Mouse (Mus musculus) urinary bladder, adult 2 months (tissue): ENCODE data around the gene Shc4. TPM values are rescaled to one million over a fixed set of nuclear protein-coding genes. Genes with fewer than 3 reads are reported as not detected.
A peak's percentile ranks its signal among the peaks of the same experiment; 100 is the strongest.

Source experiments
- DNase-seq: peaks from one replicate; pipeline ENCODE4 v3.0.0; 2022; ENCODE audit warnings: low spot score
- polyA plus RNA-seq: library from polyadenylated mRNA; depleted of rRNA; stranded (reverse); fragments of >200 nt; gene quantifications from 2 replicates; pipeline ENCODE4 v1.2.3, GENCODE M21; 2012; rRNA removed

The Shc4 gene
- 0.32 and 0.53 TPM in 2 replicates for polyA plus RNA-seq

DNA sequence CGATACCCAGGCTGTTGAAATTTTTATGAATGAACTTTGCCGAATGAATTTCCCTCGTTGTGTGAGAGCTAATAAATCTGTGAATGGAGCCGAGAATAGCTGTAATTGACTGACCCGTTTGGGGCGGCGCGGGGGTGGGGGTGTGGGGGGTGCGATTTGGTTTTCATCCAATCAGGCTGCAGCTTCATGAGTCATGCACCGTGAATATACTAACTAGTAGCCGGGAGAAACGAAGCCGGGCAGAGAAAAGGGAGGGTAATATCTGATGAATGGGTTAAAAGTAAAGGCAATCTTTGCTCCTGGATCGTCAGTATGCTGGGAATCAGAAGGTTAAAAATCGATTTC is at the start of gene Shc4:
Gene Shc4, minus strand, starts transcription at position 63 of the 345 bp plus-strand sequence.
- no peak for DNase-seq

DNA sequence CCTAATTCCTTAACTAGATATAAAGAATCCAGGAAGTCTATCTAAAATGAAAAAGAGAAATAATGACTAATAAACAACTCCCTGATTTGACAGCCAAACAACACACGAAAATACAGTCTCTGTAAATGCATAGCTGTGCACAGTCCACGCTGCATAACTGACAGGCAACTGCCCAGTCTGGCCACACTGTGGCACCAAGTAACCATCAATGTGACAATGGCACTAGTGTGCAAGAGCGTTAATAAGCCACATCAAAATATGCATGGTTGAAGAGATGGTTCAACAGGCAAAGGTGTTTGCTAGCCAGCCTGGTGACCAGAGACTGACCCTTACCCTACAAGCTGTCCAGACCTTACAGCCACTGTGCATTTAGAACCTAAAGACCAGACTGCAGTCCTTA is 41.1 kb upstream of the Shc4 start:
- DNase-seq: no peak

DNA sequence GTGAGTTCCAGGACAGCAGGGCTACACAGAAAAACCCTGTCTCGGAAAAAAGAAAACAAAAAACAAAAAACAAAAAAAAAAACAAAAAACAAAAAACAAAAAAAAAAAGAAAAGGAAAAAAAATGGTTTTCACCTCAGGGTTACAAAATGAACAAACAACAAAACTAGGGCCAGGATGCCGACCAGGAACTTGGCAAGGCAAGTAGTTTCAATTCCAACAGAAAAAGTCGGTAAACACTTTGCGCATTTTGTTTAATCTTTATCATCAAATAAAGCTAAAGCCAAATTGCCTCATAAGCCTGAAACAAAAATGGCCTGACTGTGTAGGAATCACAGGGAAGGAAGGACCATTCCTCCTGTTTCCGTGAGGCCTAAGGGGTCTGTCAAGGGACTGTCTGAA is 40.6 kb upstream of the Shc4 start:
- DNase-seq: no peak

DNA sequence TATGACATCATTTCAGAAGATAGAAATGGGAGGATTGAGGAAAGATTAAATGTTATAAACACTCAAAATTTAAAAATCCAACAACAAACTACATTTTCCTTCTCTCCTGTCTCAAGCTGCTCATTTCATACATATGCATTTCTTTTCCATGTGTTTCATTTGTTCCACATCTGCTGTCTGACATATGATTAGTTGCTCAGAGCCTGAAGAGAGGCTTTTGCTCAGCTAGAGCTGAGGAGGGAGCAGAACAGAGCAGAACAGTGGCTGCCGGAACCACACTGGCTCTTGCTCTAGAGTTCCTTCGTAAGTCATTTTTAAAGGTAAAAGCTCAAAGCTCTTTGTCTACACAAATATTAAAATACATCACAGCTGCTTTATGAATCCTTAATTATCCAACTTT is 25.4 kb upstream of the Shc4 start:
- no peak for DNase-seq

DNA sequence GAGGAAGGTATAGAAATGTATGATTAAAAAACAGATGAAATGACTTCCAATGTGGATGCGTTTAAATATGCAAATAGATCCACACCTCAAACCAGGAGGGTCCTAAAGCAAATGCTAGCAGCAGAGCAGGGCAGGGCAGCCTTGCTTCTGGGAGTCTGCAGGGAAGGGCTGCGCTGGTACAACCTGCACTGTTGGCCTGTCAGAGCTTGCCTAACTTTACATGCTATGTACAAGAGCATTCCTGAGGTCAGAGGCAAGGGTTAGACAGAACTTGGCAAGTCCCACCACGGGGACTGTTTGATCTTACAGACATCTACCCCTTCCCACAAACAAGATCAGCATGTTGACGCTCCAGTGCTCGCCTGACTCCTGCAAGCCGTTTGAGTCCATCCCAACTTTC is 15.4 kb upstream of the Shc4 start:
- no peak for DNase-seq

DNA sequence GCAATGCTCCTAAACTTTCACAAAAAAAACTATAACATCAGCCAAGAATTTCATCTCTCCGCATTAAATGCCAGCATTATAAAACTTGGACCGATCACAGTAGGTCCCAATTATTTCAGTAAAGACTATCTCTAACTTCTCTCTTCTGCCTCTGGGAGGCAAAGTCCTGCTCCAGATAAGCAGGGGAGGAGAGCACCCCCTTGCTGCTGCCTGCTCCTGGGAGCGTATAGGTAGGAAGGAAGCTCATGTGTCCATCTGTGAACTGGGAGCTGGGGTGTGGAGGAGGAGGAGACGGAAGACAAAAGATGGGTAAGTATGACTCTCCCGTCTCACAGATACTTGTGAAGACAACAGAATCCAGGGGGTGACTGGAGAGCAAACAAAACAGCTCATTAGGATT is 14.8 kb upstream of the Shc4 start:
- no peak for DNase-seq

DNA sequence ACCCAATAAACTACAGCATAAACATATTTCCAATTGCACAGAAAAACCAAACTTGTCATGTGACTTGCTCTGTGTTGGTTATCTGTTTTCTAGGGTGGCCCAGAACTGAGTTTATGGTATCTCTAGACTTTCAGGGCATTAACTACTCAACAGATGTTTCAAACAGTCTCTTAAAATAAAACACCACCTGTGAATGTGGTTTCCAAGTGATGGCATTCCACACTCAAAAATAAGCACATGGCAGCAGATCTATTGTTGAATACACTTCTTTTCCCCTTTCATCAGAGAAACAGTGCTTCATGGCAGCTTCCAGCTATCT is 12.0 kb upstream of the Shc4 start:
- no peak for DNase-seq

DNA sequence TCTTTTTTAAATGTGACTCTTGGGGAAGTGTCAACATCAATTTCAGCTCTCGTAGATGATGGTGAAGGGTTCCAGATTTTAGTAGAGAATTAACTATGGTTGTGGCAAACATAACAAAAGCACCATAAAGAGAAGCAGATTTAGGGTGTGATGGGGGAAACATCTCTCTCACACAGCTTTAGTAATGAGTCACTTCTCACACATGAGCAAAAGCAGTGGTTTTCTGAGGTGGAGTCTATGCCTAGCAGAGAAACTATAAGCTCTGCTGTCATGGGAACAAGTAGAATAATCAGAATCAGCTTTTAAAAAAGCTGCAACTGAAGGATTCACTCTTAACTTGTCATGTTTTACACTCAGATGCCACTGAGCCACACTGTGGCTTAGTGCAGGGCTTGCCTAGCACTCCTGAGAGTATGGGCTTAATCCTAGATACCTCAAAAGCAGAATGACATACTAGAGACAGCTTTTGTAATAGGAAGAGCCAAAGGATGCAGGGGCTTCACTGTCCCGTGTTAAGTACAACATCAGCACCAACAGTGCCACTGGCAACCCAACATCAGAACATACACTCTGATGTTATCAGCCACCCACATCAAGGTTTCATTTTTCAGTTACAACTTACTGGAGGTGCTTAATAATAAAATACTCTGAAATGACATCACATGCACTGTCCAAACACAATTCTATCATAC is 11.5 kb upstream of the Shc4 start:
- DNase-seq: no peak

DNA sequence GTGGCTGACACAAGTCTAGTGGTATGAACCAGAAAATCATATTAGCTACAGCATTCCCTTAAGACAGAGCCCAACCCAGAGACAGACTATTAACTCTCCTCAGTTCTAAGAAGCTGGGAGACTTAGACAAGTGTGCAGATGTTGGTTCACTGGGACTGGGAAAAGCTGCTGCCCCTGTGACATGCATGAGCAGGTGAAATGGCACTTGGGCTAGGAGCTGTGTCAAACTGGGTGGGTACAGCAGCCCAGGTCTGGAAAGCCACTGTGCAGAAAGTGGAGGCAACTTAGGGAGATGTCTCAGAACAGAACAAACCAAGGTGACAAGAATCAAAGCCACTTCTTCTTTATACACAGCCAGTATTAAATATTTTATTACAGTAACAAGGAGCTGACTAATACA is 10.8 kb upstream of the Shc4 start:
- DNase-seq: no peak

DNA sequence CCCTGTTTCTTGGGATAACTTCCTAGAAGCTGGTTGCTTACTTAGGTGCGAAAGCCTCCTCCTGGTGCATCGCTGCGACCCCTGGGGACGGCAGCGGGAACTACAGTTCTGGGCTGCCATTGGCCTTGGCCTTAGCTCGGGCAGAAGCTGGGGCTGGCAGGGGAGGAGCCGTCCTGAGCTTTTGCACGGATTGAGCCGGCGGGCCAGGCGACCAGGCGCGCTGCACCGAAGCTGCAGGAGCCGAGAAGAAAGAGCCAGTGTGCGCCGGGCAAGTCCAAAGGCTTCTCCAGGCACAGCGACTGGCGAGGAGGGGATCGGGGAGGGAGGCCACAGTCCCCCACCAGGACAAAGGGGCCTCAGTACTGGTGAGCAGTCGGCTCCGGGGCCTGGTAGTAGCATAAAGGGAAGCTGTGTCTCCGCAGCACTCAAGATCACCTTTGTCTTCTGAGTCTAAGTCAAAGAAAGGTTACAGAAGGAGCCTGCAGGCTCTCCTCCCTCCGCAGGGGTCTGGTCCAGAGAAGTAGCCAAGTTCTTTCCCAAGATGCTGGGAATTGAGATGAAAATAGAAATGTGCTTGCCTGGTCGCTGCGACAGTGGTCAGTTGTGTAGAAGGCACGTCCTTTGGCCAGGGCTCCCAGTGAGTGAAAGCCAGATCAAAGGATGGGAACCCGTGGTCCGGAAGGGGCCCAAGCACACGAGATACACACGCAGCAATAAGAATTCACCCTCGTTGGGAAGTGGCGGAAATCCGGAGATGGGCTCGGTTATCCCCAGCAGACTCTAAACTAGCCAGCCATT is 8.0 kb upstream of the Shc4 start:
- DNase-seq: peak; percentile 92

DNA sequence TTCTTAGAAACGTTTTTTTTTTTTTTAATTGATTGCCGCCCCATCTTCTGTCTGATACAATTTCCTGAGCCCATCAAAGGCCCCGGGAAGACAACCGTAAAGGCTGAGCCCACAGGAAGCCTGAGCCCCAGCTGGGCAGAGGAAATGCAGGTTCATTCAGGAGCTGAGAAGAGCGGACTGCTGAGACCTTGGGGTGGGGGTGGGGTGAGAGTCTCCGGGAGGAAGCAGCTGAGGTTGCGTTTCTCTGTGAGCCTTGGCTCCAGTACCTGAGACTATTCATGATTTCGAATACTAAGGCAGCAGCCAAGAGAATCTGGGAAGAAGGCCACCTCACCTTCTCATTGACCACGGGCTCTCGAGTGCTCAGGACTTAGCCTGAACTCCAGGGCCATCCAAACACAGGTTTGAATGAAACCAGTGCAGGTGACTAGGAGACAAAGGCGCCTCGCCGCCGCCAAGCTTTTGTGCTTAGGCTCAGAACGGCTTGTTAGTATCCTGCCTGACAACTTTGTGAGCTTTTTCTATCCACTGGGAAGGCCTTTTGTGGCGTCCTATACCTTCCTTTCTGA is 682 bp upstream of the Shc4 start:
- DNase-seq: no peak

DNA sequence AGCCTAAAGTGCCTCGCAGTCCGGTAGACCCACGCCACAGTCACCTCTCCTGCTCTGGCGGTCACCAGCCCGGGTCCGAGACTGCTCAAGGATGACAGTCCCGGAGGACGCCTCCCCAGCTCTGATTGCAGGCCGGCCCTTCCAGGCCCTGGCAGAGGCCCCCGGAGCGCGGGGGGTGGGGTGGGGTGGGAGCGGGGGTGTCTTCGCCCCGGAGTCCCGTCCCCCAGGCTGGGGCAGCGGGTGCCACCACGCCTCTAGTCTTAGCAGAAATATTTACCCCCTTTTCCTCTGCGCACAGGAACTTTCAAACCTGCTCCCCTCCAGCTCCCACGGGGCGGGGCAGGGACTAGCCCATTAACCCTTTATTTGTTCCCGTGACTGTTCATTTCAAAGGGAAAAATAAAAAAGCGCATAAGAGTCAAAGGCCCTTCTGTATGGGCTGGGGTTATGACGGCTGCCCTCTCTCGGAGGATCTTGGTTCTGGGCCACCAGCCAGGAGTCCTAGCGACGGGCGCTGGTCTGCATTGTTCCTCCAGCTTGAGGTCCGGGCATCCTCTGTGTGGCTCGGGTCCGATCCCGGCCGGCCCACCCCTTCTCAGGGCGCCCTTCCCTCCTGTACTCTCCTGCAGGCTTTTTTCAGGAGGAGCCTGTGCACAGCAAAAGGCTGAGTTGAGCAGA is 401 bp downstream of the Shc4 start:
- no peak for DNase-seq

DNA sequence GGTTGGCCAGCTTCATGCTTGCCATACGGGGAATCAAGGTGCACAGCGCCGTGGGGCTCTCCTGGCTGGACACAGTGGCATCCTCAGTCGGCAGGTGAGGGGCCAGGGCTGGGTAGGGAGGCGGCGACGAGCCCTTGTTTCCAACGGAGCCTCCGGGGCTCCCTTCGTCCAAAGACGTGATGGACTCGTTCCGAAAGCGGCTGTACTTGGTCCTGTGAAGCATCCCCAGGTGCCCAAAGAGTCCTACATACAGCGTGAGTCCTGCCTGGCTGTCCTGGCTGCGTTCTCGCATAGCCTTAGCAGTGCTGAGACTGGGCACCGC is 901 bp downstream of the Shc4 start:
- no peak for DNase-seq

DNA sequence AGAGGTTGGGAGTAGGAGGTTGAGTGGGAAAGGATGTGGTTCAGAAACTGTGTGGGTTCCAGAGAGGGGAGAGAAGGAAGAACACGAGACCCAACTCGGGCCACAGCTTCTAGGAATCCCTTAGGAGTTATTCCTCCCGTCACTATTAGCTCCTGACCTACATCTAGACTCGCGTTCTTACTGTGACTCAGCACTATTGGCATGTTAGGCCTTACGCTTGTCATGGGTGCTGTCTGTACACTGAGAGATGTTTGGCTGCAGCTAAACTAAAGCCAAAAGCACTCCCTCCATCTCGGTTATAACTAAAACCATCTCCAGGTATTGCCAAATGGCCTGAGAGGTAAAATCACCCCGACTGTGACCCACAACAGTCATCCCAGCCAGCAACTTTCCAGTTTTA is 7.3 kb downstream of the Shc4 start:
- DNase-seq: no peak

DNA sequence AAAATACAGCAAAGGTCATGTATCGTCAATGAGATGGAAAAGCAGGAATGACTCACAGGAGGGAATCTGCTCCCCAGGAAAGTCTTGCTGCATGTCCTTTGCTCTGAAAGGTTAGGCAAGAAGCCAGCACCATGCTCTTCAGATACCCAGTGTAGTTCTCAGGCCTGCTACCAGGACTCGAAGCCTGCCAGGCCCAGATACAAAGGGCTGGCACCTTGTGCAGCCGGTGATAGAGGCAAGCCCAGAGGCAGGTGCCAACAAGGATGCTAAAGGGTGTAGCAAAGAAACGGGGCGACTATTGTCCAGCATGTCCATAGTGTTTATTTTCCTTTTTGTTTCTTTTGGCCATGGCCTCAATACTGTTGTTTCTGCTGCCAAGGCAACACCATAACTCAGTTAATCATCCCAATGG is 17.4 kb downstream of the Shc4 start:
- DNase-seq: no peak

DNA sequence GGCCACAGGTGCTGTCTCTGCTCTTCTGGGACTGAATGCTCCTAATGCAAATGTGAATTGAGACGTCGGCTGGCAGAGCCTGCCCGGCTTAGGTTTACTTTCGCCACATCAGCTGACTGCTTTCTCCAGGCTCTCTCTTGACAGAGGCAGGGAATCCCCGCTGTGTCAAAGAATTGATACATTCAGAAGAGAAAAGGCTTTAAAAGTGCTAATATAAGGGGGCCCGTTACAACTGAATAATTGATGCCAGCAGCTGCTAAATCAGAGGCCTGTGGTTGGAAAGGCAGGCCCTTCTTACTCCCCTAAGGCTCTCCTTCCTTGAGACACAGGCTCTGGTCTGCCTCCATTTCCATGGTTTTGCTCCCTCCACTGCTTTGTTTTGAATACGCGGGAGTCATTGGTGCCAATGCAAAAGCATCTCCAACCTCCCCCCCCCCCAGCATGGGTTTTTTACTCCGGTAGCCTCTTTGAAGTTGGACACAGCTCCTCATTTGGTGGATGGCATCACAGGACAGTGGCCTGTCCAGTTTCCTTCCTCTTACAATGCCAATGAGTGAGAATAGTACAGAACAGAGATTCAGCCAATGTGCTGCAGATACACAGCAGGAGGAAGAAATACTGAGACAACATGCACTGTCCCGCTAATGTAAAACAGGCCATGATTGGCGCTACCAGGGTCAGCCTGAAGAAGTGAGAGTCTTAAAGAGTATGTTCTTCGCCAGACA is 18.9 kb downstream of the Shc4 start:
- no peak for DNase-seq

DNA sequence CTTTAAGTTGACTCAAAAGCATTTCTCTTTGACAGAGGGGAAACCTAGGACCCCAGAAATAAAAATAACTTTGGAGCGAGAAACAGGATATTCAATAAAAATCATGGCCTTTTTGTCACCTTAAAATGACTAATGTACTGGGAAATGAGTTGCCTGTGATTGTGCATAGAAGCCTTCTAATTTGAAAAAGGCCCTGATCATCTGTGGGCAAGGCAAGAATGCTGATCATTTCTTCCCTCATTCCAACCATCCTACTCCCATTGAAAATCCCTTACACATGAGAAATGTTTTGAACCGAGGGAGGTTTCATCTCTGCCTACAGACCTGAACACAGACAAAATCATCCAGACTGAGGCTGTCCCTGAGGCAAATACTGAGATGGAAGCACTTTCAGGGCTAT is 21.1 kb downstream of the Shc4 start:
- no peak for DNase-seq

DNA sequence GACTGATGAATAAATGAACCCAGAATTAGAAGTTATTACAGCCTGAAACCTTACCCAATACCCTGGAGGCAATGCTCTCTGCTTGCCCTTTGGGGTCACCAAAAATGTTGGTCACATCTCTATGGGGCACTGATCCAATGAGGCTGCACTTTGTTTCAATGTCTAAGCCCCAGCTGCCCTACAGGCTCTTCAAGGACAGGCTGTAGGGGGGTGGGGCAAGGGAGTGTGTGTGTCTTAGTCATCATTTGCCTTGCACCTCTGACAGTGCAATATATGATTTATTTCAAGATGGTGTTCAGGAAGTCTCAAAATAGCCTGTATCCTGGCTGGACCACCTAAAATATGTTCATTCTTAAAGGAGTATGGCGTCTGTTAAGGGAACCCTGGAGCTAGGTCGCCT is 22.3 kb downstream of the Shc4 start:
- no peak for DNase-seq

DNA sequence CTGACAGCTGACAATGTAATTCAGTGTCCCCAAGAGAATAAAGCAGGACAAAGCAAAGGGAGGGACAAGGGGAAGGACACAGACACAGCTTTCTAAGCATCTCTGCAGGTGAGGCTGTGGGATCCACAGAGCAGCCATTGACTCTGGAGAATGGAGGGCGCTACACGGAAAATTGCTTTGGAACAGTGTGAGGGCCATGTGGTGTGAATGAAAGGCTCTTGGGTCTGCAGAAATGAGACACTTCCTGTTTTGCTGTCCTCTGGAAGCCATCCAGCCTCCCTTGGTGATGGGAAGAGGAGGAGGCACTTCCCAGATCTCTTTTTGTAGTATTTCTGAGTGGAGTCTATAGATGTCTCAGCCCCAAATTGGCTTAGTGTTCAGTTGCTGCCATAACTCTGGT is 27.7 kb downstream of the Shc4 start:
- no peak for DNase-seq

DNA sequence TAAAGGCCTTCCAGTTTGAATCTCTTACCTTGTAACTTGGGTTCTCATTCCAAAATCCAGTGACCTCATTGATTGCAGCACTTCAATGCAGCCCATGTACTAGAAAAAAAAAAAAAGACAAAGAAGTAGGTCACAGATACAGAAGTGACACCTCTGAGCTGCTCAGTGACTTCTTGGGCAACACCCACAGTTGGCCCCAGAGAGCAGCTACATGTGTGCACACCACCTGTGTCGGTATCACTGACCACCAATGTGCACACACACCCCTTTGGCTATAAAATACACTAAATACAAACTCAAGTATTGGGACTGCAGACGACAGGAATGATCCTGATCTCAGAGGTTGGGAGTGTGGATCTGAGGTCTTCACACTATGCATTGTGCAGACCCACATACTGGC is 29.1 kb downstream of the Shc4 start:
- no peak for DNase-seq

DNA sequence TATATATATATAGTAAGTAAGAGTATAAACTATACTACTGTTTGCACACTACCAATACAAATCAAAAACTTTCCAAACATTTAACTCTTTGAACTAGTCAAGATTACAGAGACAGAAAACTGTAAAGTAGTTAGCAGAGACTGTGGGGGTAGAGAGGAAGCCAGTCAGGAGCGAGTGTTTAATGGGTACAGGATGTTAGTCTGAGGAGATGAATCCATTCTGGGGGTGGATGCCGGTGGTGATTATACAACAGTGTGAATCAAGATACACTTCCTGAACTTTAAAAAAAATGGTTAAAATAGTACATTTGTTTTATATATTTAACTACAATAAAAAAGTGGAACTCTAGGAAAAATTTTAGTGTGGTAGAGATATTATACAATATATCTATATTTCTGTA is 31.9 kb downstream of the Shc4 start:
- no peak for DNase-seq

DNA sequence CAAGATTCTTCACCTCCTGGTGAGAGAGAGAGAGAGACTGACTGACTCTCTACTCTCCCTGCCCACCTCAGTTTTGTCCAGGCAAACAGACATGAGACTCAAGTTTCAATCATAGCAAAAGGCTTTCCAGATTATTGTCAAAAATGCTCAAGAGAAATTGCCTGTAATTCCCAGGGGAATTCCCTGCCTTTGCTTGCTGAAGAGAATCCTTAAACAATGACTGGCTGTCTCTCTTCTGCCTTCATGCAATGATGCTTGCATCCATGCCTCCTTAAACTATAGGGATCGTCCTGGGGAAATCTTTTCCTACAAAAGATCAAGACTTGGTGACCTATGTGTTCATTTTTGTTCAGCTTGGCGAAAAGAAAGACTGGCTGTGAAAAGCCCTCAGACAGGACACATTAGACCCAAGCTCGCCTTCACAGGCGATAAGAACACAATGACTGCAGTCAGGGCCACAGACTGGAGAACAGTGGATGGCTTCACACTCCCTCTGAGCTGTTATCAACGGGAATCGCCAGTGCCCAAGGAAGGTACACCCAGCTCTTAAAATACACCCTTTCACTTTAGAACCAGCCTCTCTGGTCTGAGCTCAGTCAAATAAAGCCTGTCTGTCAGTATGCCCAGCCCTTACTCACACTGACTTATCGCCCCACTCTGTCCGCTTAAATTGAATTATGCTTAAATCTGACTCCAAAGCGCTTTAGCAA is 38.4 kb downstream of the Shc4 start:
- no peak for DNase-seq
